Mouse (Mus musculus): Measurements from ENCODE around the gene Fam81b. TPM values are rescaled to one million over a fixed set of nuclear protein-coding genes. Genes with fewer than 3 reads are reported as not detected.

Fam81b gene
- polyA plus RNA-seq, 1 experiment from 2014 or later = not detected

DNA sequence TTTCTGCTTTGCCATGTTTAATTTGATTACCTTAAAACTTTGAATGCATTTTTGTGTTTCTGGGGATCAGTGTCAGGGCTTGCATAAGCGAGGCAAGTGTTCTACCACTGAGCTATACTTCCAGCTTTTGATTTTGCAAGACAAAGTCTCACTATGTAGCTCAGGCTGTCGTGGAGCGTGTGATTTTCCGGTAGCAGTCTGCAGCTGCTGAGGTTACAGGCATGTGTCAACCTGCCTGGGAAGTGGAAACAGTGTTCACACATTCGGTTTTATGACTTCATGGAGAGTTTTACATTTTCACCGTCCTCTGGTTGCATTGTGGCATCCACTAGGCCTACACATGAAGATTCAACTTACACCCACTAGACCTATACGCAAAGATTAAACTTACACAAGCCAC, 54.8 kb downstream of the Fam81b start:
- H3K79me2 ChIP-seq (ENCODE audit: inconsistent target) = no peaks in the 10 kb centered on the region
- WGBS (ENCODE audit: missing documents) = 89% methylated on average over 7 of the region's 7 CpGs
- no peak overlapping the region for H3K27ac ChIP-seq
- H3K4me3 ChIP-seq (ENCODE audit: inconsistent target) = no peak overlapping the region
- H3K36me3 ChIP-seq (ENCODE audit: inconsistent target) = no peaks in the 10 kb centered on the region

DNA sequence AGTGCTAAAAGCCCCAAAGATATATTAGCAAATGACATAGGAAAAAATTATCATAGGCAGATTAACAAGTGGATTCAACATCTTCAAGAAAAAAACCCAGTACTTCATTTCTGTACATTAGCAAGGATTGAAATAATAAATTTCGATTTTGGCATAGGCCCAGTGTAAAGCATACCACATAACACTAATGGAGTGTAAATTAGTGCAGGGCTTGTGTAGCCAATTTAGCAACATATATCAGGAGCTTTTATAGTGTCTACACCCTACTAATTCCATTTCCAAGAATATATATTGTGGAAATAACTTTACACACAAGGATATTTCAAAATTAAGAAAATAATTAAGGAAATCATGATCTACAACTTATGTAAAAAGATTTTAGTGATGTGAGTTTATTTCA, 55.8 kb downstream of the Fam81b start:
- no peaks in the 10 kb centered on the region for H3K79me2 ChIP-seq (ENCODE audit: inconsistent target)
- no peak overlapping the region for H3K27ac ChIP-seq
- 100% methylated on average over 1 of the region's 1 CpGs for WGBS (ENCODE audit: missing documents)
- H3K4me3 ChIP-seq (ENCODE audit: inconsistent target) = no peak overlapping the region
- no peaks in the 10 kb centered on the region for H3K36me3 ChIP-seq (ENCODE audit: inconsistent target)

DNA sequence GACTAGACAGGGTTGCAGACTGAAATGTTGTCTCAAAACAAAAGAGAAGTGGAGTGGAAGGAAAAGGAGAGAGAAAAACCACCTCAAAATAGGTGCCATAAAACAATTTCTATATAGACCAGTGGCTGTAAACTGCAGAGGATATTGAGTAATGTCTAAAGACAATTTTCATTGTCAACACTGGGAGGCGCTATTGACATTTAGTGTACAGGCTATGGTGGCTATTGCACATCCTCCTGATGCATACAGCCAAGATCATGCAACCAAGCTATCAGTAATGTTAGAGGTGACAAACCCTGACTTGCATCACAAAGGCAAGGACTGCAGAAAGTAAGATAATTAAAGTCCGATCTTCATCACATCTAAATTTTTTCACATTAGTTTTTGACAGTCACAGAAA, 89.5 kb downstream of the Fam81b start:
- H3K4me3 ChIP-seq (ENCODE audit: inconsistent target) = no peak overlapping the region
- H3K27ac ChIP-seq = no peak overlapping the region
- no peaks in the 10 kb centered on the region for H3K79me2 ChIP-seq (ENCODE audit: inconsistent target)
- H3K36me3 ChIP-seq (ENCODE audit: inconsistent target) = no peaks in the 10 kb centered on the region
- 50% methylated on average over 2 of the region's 2 CpGs for WGBS (ENCODE audit: missing documents)

DNA sequence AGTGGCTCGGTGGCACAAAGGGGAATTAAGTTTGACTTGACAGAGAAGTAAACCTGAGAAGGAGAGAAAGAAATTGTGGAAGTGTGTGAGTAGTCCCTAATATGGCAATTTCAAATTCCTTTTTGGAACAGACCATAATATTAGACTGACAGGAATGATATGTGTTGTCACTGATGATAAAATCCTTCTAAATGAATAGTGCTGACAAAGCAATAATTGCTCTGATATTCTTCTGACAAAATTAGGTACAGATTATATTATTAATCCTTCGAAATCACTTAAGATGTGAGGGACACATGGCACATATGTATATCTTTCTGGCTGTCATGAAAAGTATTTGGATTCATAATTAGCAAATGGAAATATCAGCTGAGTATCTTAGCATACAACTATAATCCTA, 89.9 kb downstream of the Fam81b start:
- no peaks in the 10 kb centered on the region for H3K36me3 ChIP-seq (ENCODE audit: inconsistent target)
- H3K79me2 ChIP-seq (ENCODE audit: inconsistent target) = no peaks in the 10 kb centered on the region
- no peak overlapping the region for H3K27ac ChIP-seq
- H3K4me3 ChIP-seq (ENCODE audit: inconsistent target) = no peak overlapping the region
- 91% methylated on average over 2 of the region's 2 CpGs for WGBS (ENCODE audit: missing documents)

DNA sequence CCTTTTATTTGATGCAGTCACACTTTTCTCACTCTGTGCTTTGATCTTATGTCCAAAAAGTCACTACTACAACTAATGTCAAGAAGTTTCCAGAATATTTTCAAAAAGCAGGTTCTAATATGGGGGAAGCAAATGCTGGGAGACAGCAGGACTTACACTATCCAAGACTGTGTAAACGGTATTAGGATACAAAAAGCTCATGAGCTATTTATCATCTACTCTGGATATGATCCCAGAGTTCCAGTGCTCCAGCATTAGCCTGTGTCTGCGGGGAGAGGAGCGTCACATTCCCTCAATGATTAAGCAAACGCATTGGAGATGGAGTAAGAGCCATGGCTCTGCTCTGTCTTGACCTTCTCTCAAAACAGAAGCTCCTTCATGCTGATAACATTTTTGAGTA, 104.9 kb downstream of the Fam81b start:
- WGBS (ENCODE audit: missing documents) = 98% methylated on average over 4 of the region's 4 CpGs
- Histone ChIP-seq H3K36me3 (ENCODE audit: inconsistent target) (no peaks in the 10 kb centered on the region), H3K4me3 (ENCODE audit: inconsistent target) (no peak overlapping the region), H3K27ac (no peak overlapping the region), H3K79me2 (ENCODE audit: inconsistent target) (no peaks in the 10 kb centered on the region)

DNA sequence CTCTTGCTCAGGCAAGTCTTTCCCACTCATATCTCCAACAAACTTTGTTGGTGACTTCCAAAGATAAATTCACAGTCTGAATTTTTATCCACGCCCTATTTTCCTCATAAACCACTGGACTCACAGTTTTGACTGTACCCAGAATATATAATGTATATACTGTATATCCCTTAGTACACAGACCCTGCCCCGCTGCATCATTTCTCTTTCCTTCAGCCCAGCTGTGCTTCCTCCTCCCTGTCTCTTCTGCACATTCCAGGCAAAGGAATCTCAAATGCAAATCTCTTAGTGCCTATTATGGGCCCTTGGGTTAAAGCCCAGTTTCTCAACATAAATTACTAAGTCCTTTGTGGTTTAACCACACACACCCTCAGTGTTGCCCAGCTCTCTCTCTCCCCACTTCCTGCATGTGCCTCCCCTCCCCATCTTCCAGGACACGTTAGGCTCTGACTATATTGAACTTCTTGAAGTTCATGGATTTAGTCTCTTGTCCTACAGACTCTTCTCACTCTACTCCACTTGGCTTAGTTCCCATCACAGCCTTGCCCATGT, 107.5 kb downstream of the Fam81b start:
- Histone ChIP-seq H3K4me3 (ENCODE audit: inconsistent target) (no peak overlapping the region), H3K79me2 (ENCODE audit: inconsistent target) (no peaks in the 10 kb centered on the region), H3K27ac (no peak overlapping the region), H3K36me3 (ENCODE audit: inconsistent target) (no peaks in the 10 kb centered on the region)
- WGBS (ENCODE audit: missing documents) = 49% methylated on average over 3 of the region's 3 CpGs

DNA sequence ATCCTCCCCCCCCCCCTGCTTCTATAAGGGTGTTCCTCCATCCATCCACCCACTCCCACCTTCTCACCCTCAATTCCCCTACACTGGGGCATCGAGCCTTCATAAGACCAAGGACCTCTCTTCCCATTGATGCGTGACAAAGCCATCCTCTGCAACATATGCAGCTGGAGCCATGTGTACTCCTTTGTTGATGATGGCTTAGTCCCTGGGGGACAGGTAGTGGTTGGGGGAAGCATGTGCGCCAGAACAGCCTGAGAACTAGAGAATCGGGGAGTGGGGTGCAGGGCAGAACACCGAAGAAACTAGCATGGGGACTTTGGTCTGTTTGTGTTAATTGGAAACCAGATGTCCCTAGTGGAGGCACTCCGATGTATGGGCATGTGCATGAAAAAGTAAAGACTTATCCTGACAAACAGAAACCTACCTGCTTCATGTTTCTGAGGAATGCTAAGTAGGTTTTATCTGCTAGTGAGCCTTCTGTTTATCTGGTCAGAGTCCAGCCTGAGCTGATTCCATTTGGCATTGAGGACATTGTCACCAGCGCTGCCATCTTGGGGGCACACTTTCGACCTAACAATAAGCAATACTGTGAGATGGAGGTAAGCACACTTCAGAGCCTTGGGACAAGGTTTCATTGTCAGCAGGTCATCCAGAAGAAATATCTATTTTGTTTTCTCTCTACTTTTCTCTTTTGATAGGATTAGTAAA, 109.3 kb downstream of the Fam81b start:
- no peaks in the 10 kb centered on the region for H3K79me2 ChIP-seq (ENCODE audit: inconsistent target)
- no peak overlapping the region for H3K27ac ChIP-seq
- peaks cover 11% of the 10 kb centered on the region for H3K36me3 ChIP-seq (ENCODE audit: inconsistent target)
- no peak overlapping the region for H3K4me3 ChIP-seq (ENCODE audit: inconsistent target)
- 96% methylated on average over 8 of the region's 8 CpGs for WGBS (ENCODE audit: missing documents)

DNA sequence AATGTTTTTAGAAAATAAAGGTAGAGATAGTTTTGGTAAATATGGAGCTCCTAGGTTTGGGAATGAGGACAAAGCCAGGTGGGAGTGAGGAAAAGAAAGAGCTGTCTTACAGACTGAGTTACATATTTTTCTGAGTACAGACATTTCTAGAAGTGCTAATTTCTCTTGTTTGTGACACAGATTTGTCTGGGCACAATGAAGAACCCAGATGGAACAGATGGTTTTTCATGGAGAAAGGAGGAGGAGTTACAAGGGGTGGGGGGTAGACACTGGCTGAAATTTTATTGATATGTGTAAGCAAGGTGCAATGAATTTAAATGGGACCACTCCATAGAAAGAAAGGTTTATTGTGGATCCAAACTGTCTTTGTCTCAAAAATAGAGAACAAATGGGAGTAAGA, 109.9 kb downstream of the Fam81b start:
- Histone ChIP-seq H3K27ac (no peak overlapping the region), H3K4me3 (ENCODE audit: inconsistent target) (no peak overlapping the region), H3K79me2 (ENCODE audit: inconsistent target) (no peaks in the 10 kb centered on the region), H3K36me3 (ENCODE audit: inconsistent target) (peaks cover 16% of the 10 kb centered on the region)

DNA sequence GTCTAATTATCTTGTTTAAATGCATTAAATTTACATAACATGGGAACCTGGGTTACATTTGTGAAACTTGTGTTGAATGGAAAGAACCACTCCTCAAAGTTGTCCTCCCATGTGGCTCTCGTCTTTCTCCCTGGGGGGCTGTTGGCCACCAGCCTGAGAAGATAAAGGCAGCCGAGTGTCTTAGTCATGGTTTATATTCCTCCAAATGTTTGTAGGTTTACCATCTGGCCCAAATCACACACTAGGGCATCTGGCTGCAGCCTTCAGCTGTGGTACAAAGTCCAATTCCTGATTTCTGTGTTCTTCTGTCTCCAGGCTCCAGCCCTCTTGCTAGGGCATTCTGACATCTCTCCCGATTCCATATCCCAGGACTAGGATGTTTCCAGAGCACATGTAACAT, 114.6 kb downstream of the Fam81b start:
- Histone ChIP-seq H3K27ac (no peak overlapping the region), H3K36me3 (ENCODE audit: inconsistent target) (peaks cover 21% of the 10 kb centered on the region), H3K79me2 (ENCODE audit: inconsistent target) (no peaks in the 10 kb centered on the region), H3K4me3 (ENCODE audit: inconsistent target) (no peak overlapping the region)
- WGBS (ENCODE audit: missing documents) = 96% methylated on average over 3 of the region's 3 CpGs

DNA sequence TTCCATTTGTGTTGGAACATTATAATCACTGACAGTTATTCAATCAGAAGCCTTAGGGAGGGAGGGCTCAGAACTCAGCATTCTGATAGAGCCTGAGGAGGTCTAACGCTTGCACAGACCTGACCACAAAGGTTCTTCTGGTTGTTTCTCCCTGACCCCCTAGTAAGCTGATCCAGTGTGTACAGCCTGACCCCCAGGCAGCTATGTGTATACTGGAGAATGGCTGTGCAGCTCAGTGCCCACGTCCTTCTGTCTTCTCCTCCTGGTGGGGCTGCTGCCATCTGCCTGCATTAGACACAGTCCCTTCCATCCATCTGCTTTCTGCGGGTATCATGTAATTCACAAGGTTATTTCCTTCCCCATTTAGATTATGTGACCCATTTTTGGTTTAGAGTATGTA, 115.7 kb downstream of the Fam81b start:
- Histone ChIP-seq H3K4me3 (ENCODE audit: inconsistent target) (no peak overlapping the region), H3K79me2 (ENCODE audit: inconsistent target) (no peaks in the 10 kb centered on the region), H3K36me3 (ENCODE audit: inconsistent target) (peaks cover 21% of the 10 kb centered on the region), H3K27ac (no peak overlapping the region)
- 72% methylated on average over 3 of the region's 3 CpGs for WGBS (ENCODE audit: missing documents)

DNA sequence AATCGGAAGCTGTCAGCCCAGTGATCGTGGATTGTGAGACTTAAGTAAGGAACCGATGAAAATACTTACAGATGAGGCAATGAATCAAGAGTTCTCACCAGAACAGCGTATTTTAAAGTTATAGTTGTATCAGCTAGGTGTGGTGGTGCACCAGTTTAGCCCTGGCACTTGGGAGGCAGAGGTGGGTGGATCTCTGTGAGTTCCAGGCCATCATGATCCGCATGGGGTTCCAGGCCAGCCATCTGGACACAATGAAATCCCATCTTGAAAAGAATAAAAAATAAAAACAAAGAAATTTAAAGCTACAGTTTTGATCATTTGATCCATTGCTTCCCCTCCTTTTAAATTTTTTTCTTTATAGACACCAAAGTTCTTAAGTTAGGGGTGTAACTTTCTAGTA, 117.2 kb downstream of the Fam81b start:
- Histone ChIP-seq H3K36me3 (ENCODE audit: inconsistent target) (peaks cover 21% of the 10 kb centered on the region), H3K79me2 (ENCODE audit: inconsistent target) (no peaks in the 10 kb centered on the region), H3K27ac (no peak overlapping the region), H3K4me3 (ENCODE audit: inconsistent target) (no peak overlapping the region)
- 93% methylated on average over 5 of the region's 5 CpGs for WGBS (ENCODE audit: missing documents)

DNA sequence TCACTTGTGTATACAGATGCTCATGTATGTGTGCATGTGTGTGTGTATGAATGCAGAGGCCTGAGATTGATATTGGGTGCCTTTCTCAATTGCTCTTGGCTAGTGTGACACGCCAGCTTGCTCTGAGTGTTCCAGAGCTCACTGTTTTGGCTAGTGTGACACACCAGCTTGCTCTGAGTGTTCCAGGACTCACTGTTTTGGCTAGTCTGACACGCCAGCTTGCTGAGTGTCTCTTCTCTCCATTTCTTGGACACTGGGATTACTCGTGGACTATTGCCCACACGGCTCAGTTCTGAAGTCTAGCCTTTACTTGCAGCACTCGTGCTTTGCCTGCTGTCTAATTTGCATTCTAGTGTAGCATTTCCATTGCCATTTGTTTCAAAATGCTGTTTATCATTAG, 126.2 kb downstream of the Fam81b start:
- WGBS (ENCODE audit: missing documents) = 96% methylated on average over 5 of the region's 5 CpGs
- Histone ChIP-seq H3K36me3 (ENCODE audit: inconsistent target) (peaks cover 17% of the 10 kb centered on the region; the same call in 1 of the 2 replicates), H3K4me3 (ENCODE audit: inconsistent target) (no peak overlapping the region), H3K27ac (no peak overlapping the region), H3K79me2 (ENCODE audit: inconsistent target) (no peaks in the 10 kb centered on the region)

DNA sequence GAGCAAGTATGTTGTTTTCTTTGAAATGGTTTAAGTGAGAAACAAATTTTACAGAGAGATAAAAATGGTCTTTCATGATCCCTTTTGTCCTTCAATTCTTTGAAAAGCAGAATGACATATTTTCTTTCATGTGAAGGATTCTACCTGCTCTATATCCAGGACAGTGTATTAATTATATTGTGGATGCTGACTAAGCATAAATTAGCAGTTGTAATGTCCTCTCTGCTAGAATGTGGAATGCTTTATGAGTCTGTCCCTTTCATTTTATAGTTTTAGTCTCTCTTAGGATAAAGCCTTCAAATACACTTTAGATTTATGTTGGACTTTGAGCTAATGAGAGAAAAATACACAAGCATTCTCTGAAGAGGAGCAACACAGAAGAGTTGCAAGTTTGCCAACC, 130.6 kb downstream of the Fam81b start:
- Histone ChIP-seq H3K27ac (no peak overlapping the region), H3K36me3 (ENCODE audit: inconsistent target) (peaks cover 17% of the 10 kb centered on the region; the same call in 1 of the 2 replicates), H3K79me2 (ENCODE audit: inconsistent target) (no peaks in the 10 kb centered on the region), H3K4me3 (ENCODE audit: inconsistent target) (no peak overlapping the region)

DNA sequence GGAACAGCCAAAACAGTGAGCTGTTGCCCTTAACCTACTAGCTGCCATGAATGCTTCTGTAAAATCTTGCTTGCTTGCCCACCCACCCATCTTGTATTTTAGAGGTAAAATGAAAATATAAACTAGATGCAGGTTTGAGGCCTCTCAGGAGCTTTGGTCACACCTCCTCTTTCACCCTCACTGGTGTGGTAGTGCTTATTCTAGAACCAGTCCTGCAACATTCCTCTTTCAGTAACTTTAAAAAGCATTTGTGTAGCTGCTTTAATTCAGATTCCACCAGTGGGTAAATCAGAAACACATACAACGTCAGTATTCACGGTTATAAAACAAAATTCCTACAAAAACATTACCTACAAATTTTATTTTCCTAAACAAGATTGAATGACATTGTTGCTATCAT, 144.3 kb downstream of the Fam81b start:
- H3K36me3 ChIP-seq (ENCODE audit: inconsistent target) = peaks cover 22% of the 10 kb centered on the region

DNA sequence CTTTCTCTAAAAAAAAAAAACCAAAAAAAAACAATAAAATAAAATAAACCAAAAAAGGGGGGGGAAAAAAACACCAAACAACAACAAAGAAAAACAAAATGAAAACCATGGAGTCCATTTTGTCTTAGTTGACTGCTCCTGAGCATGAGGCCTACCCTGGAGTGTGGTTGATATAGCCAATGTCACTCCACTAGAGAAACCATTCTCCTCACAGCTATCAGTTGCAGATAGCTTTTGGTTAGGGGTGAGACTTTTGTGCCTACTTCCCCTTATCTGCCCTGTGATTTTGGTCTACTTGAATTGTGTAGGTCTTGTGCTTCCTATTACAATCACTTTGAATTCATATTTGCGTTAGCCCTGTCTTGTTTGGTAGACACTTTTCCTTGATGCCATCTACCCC, 147.4 kb downstream of the Fam81b start:
- Histone ChIP-seq H3K79me2 (ENCODE audit: inconsistent target) (no peaks in the 10 kb centered on the region), H3K27ac (no peak overlapping the region), H3K36me3 (ENCODE audit: inconsistent target) (peaks cover 22% of the 10 kb centered on the region), H3K4me3 (ENCODE audit: inconsistent target) (no peak overlapping the region)
- WGBS (ENCODE audit: missing documents) = 100% methylated on average over 1 of the region's 1 CpGs

More for the DNA sequence above, 144.3 kb downstream of the Fam81b start:
- no peak overlapping the region for H3K27ac ChIP-seq
- WGBS (ENCODE audit: missing documents) = 100% methylated on average over 2 of the region's 2 CpGs
- no peaks in the 10 kb centered on the region for H3K79me2 ChIP-seq (ENCODE audit: inconsistent target)
- H3K4me3 ChIP-seq (ENCODE audit: inconsistent target) = no peak overlapping the region

DNA sequence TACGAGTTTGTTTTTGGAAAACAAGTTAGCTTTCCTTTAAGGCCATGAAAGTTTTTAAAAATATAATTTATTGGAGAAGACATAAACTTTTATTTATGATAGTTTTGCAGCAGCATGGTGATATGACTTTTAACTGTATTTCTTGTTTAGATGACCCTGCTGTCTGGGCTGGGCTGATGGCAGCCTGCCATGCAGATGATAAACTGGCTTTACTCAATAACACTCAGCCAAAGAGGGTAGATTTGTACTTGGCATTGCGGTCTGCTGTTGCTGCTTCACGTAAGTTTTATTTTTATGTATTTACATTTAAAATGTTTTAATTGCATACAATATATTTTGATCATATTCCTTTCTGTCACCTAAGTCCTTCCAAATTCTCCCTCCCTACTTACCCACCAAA, 147.8 kb downstream of the Fam81b start:
- Histone ChIP-seq H3K4me3 (ENCODE audit: inconsistent target) (no peak overlapping the region), H3K79me2 (ENCODE audit: inconsistent target) (no peaks in the 10 kb centered on the region), H3K27ac (no peak overlapping the region), H3K36me3 (ENCODE audit: inconsistent target) (peaks cover 25% of the 10 kb centered on the region)
- WGBS (ENCODE audit: missing documents) = 96% methylated on average over 3 of the region's 3 CpGs

Data from macrophage (primary cell).